Comparison of ENCODE assay signal across 8 mouse cellular contexts in genomic region chr8:77610374-77610969, GRCm38 (mm10). TPM values are rescaled to one million over a fixed set of nuclear protein-coding genes. Genes with fewer than 3 reads are reported as not detected.
A peak's percentile ranks its signal among the peaks of the same experiment; 100 is the strongest.
DNase-seq lines count a peak whose midpoint lies in the region; ATAC-seq and TF ChIP-seq lines count a peak whose summit lies in the region.

Tmem184c (minus strand) TSS chr8:77610698.

- no peaks in the 10 kb centered on the region for H3K27me3 ChIP-seq in MEL (ENCODE audit: control insufficient read depth in 1 of 2, insufficient read depth in 2 of 2, low read length in 2 of 2)
- H3K27me3 ChIP-seq in cerebellum, adult 2 months (ENCODE audit: control insufficient read depth, insufficient read depth, low read length), result no peaks in the 10 kb centered on the region
- no peaks in the 10 kb centered on the region for H3K27me3 ChIP-seq in forebrain, postnatal 0 days (ENCODE audit: insufficient read depth, low read length)
- H3K27me3 ChIP-seq in lung, embryonic 15.5 days, result no peaks in the 10 kb centered on the region

- H3K4me2 ChIP-seq in forebrain, postnatal 0 days (ENCODE audit: low read depth), result peak within 1 kb of the TSS; percentile 69
- peak within 1 kb of the TSS; percentile 80 for H3K4me2 ChIP-seq in lung, embryonic 15.5 days

- H3K9me3 ChIP-seq in MEL (replicated peaks; ENCODE audit: insufficient read depth, low read length), result no peaks in the 10 kb centered on the region
- no peaks in the 10 kb centered on the region for H3K9me3 ChIP-seq in forebrain, postnatal 0 days (ENCODE audit: low read length)
- H3K9me3 ChIP-seq in lung, embryonic 15.5 days, result no peaks in the 10 kb centered on the region

- H3K4me1 ChIP-seq in MEL (ENCODE audit: control insufficient read depth in 1 of 2, insufficient read depth in 2 of 2, low read length in 2 of 2), result peaks cover 0 to 10% of the 10 kb centered on the region in 2 experiments; a peak in 2 of 4 replicates
- no peaks in the 10 kb centered on the region for H3K4me1 ChIP-seq in cerebellum, adult 2 months (ENCODE audit: control insufficient read depth, insufficient read depth, low read length)
- H3K4me1 ChIP-seq in forebrain, postnatal 0 days (ENCODE audit: insufficient read depth), result peaks cover 6% of the 10 kb centered on the region; the same call in 1 of the 2 replicates
- peaks cover 8% of the 10 kb centered on the region; the same call in 1 of the 2 replicates for H3K4me1 ChIP-seq in lung, embryonic 15.5 days

- ATAC-seq in forebrain, postnatal 0 days, result peak; percentile 98
- peak; percentile 98 for ATAC-seq in lung, embryonic 15.5 days (ENCODE audit: borderline replicate concordance, extremely low read depth, low FRiP score, low TSS enrichment)

- no peak for TF ChIP-seq RAD21 in MEL (IDR thresholded peaks at IDR 0.05; ENCODE audit: low read depth, low read length)

- peak; percentile 95 for DNase-seq in MEL (ENCODE audit: low read depth, low spot score)
- DNase-seq in cerebellum, adult 2 months, result peak; percentile 98 to 99
- peak; percentile 98 for DNase-seq in forebrain, postnatal 0 days
- DNase-seq in heart, postnatal 4 days, result peak; percentile 98
- peak; percentile 98 to 99 for DNase-seq in layer of hippocampus, adult 8-10 months (ENCODE audit: low spot score in 2 of 2)
- DNase-seq in ovary, adult 18-20 months (ENCODE audit: low spot score), result peak; percentile 96
- DNase-seq in thymus, postnatal 0 days (ENCODE audit: low spot score), result peak; percentile 99

- H3K9ac ChIP-seq in MEL (ENCODE audit: control insufficient read depth, low read depth, low read length, poor library complexity, severe bottlenecking), result peak within 1 kb of the TSS; percentile 58
- H3K9ac ChIP-seq in forebrain, postnatal 0 days, result peak within 1 kb of the TSS; percentile 74
- peak within 1 kb of the TSS; percentile 58 for H3K9ac ChIP-seq in lung, embryonic 15.5 days

- peak within 1 kb of the TSS; percentile 46; the same call in 1 of the 2 replicates for H3K27ac ChIP-seq in MEL (ENCODE audit: control insufficient read depth, low read depth, low read length)
- H3K27ac ChIP-seq in cerebellum, adult 2 months (ENCODE audit: insufficient read depth, low read length), result no peak within 1 kb of the TSS
- H3K27ac ChIP-seq in forebrain, postnatal 0 days (ENCODE audit: low read depth, low read length), result peak within 1 kb of the TSS; percentile 72
- 0 out of 2 replicates have a peak within 1 kb of the TSS, but pooled peaks have one; percentile 18 for H3K27ac ChIP-seq in lung, embryonic 15.5 days

- no peak for TF ChIP-seq EP300 in MEL (IDR thresholded peaks at IDR 0.05; ENCODE audit: low read depth in 1 of 2, low read length in 2 of 2)

- H3K36me3 ChIP-seq in MEL (ENCODE audit: control insufficient read depth in 1 of 2, insufficient read depth in 2 of 2, low read length in 2 of 2), result peaks cover 0 to 8% of the 10 kb centered on the region in 2 experiments; a peak in 2 of 4 replicates
- 0 out of 2 replicates have a peak, but pooled peaks cover 4% of the 10 kb centered on the region for H3K36me3 ChIP-seq in forebrain, postnatal 0 days (ENCODE audit: insufficient read depth)
- H3K36me3 ChIP-seq in lung, embryonic 15.5 days, result 0 out of 2 replicates have a peak, but pooled peaks cover 1% of the 10 kb centered on the region

- no peak for TF ChIP-seq CTCF in MEL (IDR thresholded peaks at IDR 0.05 in 2 of 3, conservative IDR thresholded peaks at IDR 0.05 in 1 of 3; ENCODE audit: control insufficient read depth in 1 of 3, insufficient read depth in 1 of 3, low read depth in 2 of 3, low read length in 3 of 3, poor library complexity in 1 of 3, severe bottlenecking in 1 of 3)
- no peak for TF ChIP-seq CTCF in cerebellum, adult 2 months (IDR thresholded peaks at IDR 0.05; ENCODE audit: borderline replicate concordance, insufficient read depth, low read depth, low read length)
- TF ChIP-seq CTCF in forebrain, postnatal 0 days (IDR thresholded peaks at IDR 0.05; ENCODE audit: low read depth), result no peak

- H3K4me3 ChIP-seq in MEL (ENCODE audit: control insufficient read depth in 1 of 2, insufficient read depth in 1 of 2, low read depth in 2 of 2, low read length in 2 of 2), result peak within 1 kb of the TSS; percentile 58 to 88
- H3K4me3 ChIP-seq in cerebellum, adult 2 months (replicated peaks; ENCODE audit: insufficient read depth, low read depth, low read length), result peak within 1 kb of the TSS; percentile 93
- peak within 1 kb of the TSS; percentile 94 for H3K4me3 ChIP-seq in forebrain, postnatal 0 days (ENCODE audit: low read depth, low read length)
- peak within 1 kb of the TSS; percentile 83 for H3K4me3 ChIP-seq in lung, embryonic 15.5 days

- H3K79me2 ChIP-seq in MEL (ENCODE audit: control insufficient read depth, insufficient read depth, low read length, poor library complexity), result no peaks in the 10 kb centered on the region; the same call in none of the 2 replicates

- peak in 1 of 2 experiments; percentile 73; a peak in 2 of 4 replicates for TF ChIP-seq POLR2A in MEL (IDR thresholded peaks at IDR 0.05; ENCODE audit: control insufficient read depth in 1 of 2, insufficient read depth in 1 of 2, low read depth in 1 of 2, low read length in 2 of 2, poor library complexity in 1 of 2)
- TF ChIP-seq POLR2A in cerebellum, adult 2 months (IDR thresholded peaks at IDR 0.05; ENCODE audit: borderline replicate concordance, insufficient read depth, low read length), result peak; percentile 63; the same call in 1 of the 2 replicates

- WGBS in cerebellum, adult 2 months, result under 1% methylated on average over 36 of the region's 36 CpGs
- WGBS in forebrain, postnatal 0 days, result under 1% methylated on average over 36 of the region's 36 CpGs
- under 1% methylated on average over 36 of the region's 36 CpGs for WGBS in lung, embryonic 15.5 days

TF ChIP-seq in MEL, 35 proteins besides CTCF, POLR2A, EP300 and RAD21:
- TF ChIP-seq MEF2A (IDR thresholded peaks at IDR 0.05; ENCODE audit: extremely low read depth, insufficient replicate concordance, low read depth, low read length, poor library complexity, severe bottlenecking) (no peak), ZMIZ1 (IDR thresholded peaks at IDR 0.05; ENCODE audit: low read depth, low read length) (0 out of 2 replicates have a peak, but pooled peaks have one; percentile 35), ZNF384 (IDR thresholded peaks at IDR 0.05; ENCODE audit: low read depth, low read length) (no peak), HCFC1 (IDR thresholded peaks at IDR 0.05; ENCODE audit: low read depth, low read length) (peak; percentile 76), ELF1 (IDR thresholded peaks at IDR 0.05; ENCODE audit: low read depth, low read length) (peak; percentile 73), NELFE (IDR thresholded peaks at IDR 0.05; ENCODE audit: low read depth, low read length) (peak; percentile 42), NRF1 (IDR thresholded peaks at IDR 0.05; ENCODE audit: insufficient read depth, low read depth, low read length, poor library complexity, severe bottlenecking) (no peak), JUND (IDR thresholded peaks at IDR 0.05; ENCODE audit: low read depth, low read length) (no peak), USF1 (IDR thresholded peaks at IDR 0.05; ENCODE audit: low read depth, low read length) (0 out of 2 replicates have a peak, but pooled peaks have one; percentile 19), MAZ (IDR thresholded peaks at IDR 0.05; ENCODE audit: low read depth, low read length) (no peak), MAFK (IDR thresholded peaks at IDR 0.05; ENCODE audit: borderline replicate concordance, low read depth, low read length) (no peak), POLR2AphosphoS5 (IDR thresholded peaks at IDR 0.05; ENCODE audit: borderline replicate concordance, low read depth, low read length) (no peak), TCF12 (IDR thresholded peaks at IDR 0.05; ENCODE audit: low read depth, low read length) (0 out of 2 replicates have a peak, but pooled peaks have one; percentile 12), GATA1 (IDR thresholded peaks at IDR 0.05; ENCODE audit: low read depth, low read length) (no peak), GABPA (IDR thresholded peaks at IDR 0.05; ENCODE audit: low read depth, low read length) (no peak), BHLHE40 (IDR thresholded peaks at IDR 0.05; ENCODE audit: borderline replicate concordance, low read depth, low read length) (no peak)

RNA-seq across cellular contexts. Expression of gene Tmem184c, which starts in this region (rescaled TPM):
- total RNA-seq in MEL (2012; rRNA removed), result 8.9 and 11.3 TPM in 2 replicates
- polyA plus RNA-seq in MEL (2012; ENCODE audit: insufficient read depth in 1 of 2, insufficient read length in 2 of 2, low read depth in 1 of 2, low replicate concordance in 2 of 2, missing spikeins in 1 of 2), result 1 to 10 TPM in 1 of 2 experiments, not detected in 1; 8.5 TPM
- polyA plus RNA-seq in cerebellum, adult 2 months (2012; rRNA removed), result 79.2 and 80.8 TPM in 2 replicates
- total RNA-seq in forebrain, postnatal 0 days (2014; rRNA removed), result 56.2 and 65.6 TPM in 2 replicates
- 58.6 and 65.5 TPM in 2 replicates for polyA plus RNA-seq in forebrain, postnatal 0 days (2015; fragmentation: Nextera tagmentation; extraction: Ambion mirVana)
- 10 to 100 TPM; 15.5 to 18.3 TPM for total RNA-seq in heart, postnatal 4 days (2021)
- total RNA-seq in layer of hippocampus, adult 8-10 months (2022), result 10 to 100 TPM; 61.4 to 67.2 (median 63.8) TPM
- 31.3 and 32.3 TPM in 2 replicates for polyA plus RNA-seq in lung, embryonic 15.5 days (2015; fragmentation: Nextera tagmentation; extraction: Ambion mirVana)
- 31.5 and 32.3 TPM in 2 replicates for polyA plus RNA-seq in thymus, postnatal 0 days (2015; fragmentation: Nextera tagmentation; extraction: Ambion mirVana)
